Mouse (Mus musculus): Measurements from ENCODE around the gene Gabrb1.

DNA sequence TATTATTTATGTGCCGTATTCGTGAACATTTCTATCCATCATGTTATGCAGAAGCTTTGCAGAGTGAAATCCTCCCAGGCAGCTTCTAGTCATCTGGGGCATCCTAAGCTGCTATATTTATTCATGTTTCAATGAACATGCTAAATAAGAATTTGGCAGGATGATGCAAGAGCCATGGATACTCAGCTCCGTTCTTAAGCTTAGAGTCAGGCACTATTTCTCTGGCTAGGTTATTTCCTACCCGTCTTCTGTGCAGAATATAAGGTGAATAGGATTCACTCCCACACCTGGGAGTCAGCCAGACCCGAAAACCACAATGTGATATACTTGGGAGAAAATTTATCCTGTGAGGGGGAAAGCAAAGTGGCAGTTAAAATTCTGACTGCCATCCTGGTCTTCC is 314.9 kb downstream of the Gabrb1 start:
- no peak for TF ChIP-seq CTCF (IDR thresholded peaks at IDR 0.05; ENCODE audit: borderline replicate concordance, insufficient read depth, low read length)
- no peak for TF ChIP-seq POLR2A (IDR thresholded peaks at IDR 0.05; ENCODE audit: low read depth, low read length)
